Mouse (Mus musculus): Measurements from ENCODE around the gene Rpl12. TPM values are rescaled to one million over a fixed set of nuclear protein-coding genes. Genes with fewer than 3 reads are reported as not detected.

Rpl12 gene
- 117 TPM for polyA plus RNA-seq (2014; fragmentation: Illumina TruSeq; extraction: RNeasy Lipid Tissue Mini Kit (QIAGEN cat#74804); ENCODE audit: low read depth, low replicate concordance)

DNA sequence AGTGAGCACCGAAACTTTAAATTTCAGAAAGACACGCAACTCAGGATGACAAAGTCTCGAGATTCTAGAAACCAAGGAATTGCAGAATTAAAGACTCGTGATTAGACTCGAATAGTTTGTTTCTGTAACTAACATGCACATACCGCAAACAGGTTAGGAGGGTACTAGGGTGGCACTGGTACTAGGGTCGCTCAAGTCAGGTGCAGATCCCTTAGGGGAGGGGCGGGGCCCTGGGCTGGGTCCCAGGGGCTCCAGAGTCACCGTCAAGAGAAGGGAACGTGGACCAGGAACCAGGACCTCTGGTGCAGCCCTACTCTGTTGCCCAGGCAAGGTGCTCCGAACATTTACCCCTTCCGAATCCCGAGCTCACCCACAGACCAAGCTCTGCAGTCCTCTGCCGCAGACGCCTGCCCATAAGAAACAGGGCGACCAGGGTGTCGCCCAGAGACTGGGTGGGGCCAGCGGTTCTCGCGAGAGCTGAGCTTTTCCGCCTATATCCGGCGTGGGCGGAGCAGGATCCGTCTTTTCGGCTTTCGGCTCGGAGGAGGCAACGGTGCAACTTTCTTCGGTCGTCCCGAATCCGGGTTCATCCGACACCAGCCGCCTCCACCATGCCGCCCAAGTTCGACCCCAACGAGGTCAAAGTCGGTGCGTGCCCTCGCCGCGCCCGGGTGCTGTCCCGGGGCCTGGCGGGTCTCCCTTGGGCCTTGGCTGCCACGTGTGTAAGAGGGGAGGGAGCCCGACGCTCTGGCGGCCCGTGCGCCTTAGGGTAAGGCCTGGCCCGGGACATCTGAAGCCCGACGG lies at the start of gene Rpl12, which contains the start of gene Lrsam1:
TSS of gene Rpl12 (plus strand) at position 368 of the 804 bp plus-strand sequence.
TSS of gene Lrsam1 (minus strand) at position 423 of the 804 bp plus-strand sequence.

DNA sequence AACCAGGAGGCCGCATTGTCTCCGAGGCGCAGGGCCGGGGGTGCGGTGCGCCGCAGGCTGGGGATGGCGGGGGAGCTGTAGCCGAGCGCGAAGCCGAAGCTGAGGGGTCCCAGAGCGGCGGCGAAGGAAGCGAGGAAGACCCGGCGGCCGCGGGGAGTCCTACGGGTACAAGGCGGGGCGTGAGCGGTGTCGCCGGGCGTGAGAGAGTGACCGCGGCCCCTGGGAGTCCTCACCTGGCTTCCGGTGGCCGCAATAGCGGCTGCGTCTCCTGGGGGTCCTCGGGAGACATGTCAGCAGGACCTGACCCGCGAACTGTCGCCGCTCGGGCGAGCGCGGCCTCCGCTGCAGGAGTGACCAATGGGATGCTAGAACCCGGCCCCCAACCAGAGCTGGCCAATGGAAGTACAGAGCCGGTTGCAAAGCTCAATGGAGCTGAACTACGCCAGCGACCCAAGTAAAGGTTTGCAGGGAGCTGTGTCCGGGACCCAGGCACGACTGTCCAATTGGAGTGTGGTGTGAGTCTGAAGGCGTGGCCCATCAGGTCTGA lies 20.4 kb downstream of the Rpl12 start, which contains the start of gene Slc2a8:
TSS of gene Slc2a8 (minus strand) at position 359 of the 547 bp plus-strand sequence.

Other genes with a start within 250 kb of the Rpl12 start
- 35.7 TPM for gene Cdk9, start 248.5 kb upstream of the Rpl12 start, polyA plus RNA-seq (2014; fragmentation: Illumina TruSeq; extraction: RNeasy Lipid Tissue Mini Kit (QIAGEN cat#74804); ENCODE audit: low read depth, low replicate concordance)
- not detected for gene Sh2d3c, start 240.5 kb upstream of the Rpl12 start, polyA plus RNA-seq (2014; fragmentation: Illumina TruSeq; extraction: RNeasy Lipid Tissue Mini Kit (QIAGEN cat#74804); ENCODE audit: low read depth, low replicate concordance)
- not detected for gene 6330409D20Rik, start 220.5 kb upstream of the Rpl12 start, polyA plus RNA-seq (2014; fragmentation: Illumina TruSeq; extraction: RNeasy Lipid Tissue Mini Kit (QIAGEN cat#74804); ENCODE audit: low read depth, low replicate concordance)
- 0.64 TPM for gene Tor2a, start 204.3 kb upstream of the Rpl12 start, polyA plus RNA-seq (2014; fragmentation: Illumina TruSeq; extraction: RNeasy Lipid Tissue Mini Kit (QIAGEN cat#74804); ENCODE audit: low read depth, low replicate concordance)
- 21.5 TPM for gene Ttc16, start 185.9 kb upstream of the Rpl12 start, polyA plus RNA-seq (2014; fragmentation: Illumina TruSeq; extraction: RNeasy Lipid Tissue Mini Kit (QIAGEN cat#74804); ENCODE audit: low read depth, low replicate concordance)
- 2.6 TPM for gene Ptrh1, start 185.8 kb upstream of the Rpl12 start, polyA plus RNA-seq (2014; fragmentation: Illumina TruSeq; extraction: RNeasy Lipid Tissue Mini Kit (QIAGEN cat#74804); ENCODE audit: low read depth, low replicate concordance)
- 11.1 TPM for gene Cfap157, start 177.1 kb upstream of the Rpl12 start, polyA plus RNA-seq (2014; fragmentation: Illumina TruSeq; extraction: RNeasy Lipid Tissue Mini Kit (QIAGEN cat#74804); ENCODE audit: low read depth, low replicate concordance)
- 5.9 TPM for gene Stxbp1, start 114.3 kb upstream of the Rpl12 start, polyA plus RNA-seq (2014; fragmentation: Illumina TruSeq; extraction: RNeasy Lipid Tissue Mini Kit (QIAGEN cat#74804); ENCODE audit: low read depth, low replicate concordance)
- 0.07 TPM for gene Fam129b, start 85.4 kb upstream of the Rpl12 start, polyA plus RNA-seq (2014; fragmentation: Illumina TruSeq; extraction: RNeasy Lipid Tissue Mini Kit (QIAGEN cat#74804); ENCODE audit: low read depth, low replicate concordance)
- gene Lrsam1, start 55 bp downstream of the Rpl12 start, polyA plus RNA-seq (2014; fragmentation: Illumina TruSeq; extraction: RNeasy Lipid Tissue Mini Kit (QIAGEN cat#74804); ENCODE audit: low read depth, low replicate concordance), result 1.7 TPM
- 0.25 TPM for gene Slc2a8, start 20.5 kb downstream of the Rpl12 start, polyA plus RNA-seq (2014; fragmentation: Illumina TruSeq; extraction: RNeasy Lipid Tissue Mini Kit (QIAGEN cat#74804); ENCODE audit: low read depth, low replicate concordance)
- gene Garnl3, start 170.1 kb downstream of the Rpl12 start, polyA plus RNA-seq (2014; fragmentation: Illumina TruSeq; extraction: RNeasy Lipid Tissue Mini Kit (QIAGEN cat#74804); ENCODE audit: low read depth, low replicate concordance), result 44.5 TPM

Data from testis, adult 10 weeks (tissue).